Mouse (Mus musculus): ENCODE results near the gene Dab1. TPM values are rescaled to one million over a fixed set of nuclear protein-coding genes. Genes with fewer than 3 reads are reported as not detected.

Gene Dab1
- total and polyA plus RNA-seq, 2 experiments: 0.02 to 0.09 TPM

DNA sequence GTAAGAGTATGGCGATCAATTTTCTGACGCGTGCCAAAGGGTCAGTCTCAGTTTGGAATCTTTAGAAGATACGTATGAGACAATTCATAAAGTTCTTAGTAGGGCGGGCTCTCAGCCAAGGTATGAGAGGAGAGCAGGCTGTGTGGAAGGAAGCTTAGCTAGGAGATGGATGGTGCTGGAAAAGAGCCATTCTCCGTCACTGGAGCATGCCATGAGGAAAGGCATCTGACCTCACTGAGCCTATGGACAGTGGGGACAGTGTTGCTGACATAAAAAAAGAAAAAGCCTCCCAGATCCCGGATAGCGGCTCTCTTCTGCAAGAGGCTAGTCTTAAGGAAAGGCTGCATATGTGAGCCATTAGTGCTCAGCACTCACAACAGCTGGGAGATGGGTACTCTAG lies 579.5 kb downstream of the Dab1 start:
- WGBS: 91% methylated on average over 8 of the region's 8 CpGs

DNA sequence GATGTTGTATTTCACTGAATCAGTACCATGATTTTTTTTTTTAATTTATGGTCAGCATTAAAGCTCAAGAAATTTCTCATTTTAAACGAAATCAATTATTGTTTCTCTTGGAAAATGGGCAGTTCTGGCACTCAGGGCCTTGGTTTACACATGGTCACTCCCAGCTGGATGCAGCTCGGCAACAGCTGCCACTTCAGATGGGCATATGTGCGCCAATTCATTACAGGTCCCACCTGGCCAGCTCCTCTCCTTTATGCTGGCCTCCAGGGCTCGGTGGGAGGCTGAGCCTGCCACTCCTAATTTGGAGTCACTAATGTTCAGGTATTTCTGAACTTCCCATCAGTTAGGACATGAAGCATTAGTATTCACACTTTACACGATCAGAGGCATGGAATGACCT lies 582.5 kb downstream of the Dab1 start:
- Histone ChIP-seq H3K79me2 (ENCODE audit: control insufficient read depth, insufficient read depth, low read length) (no peaks in the 10 kb centered on the region), H3K27ac (replicated peaks; ENCODE audit: insufficient read depth, low read depth, low read length) (no peak overlapping the region), H3K9ac (ENCODE audit: low read depth, low read length) (no peak overlapping the region), H3K36me3 (ENCODE audit: control insufficient read depth, insufficient read depth, low read length) (no peaks in the 10 kb centered on the region), H3K4me3 (ENCODE audit: insufficient read depth, low read depth, low read length) (no peak overlapping the region), H3K27me3 (ENCODE audit: control insufficient read depth, insufficient read depth, low read length) (no peaks in the 10 kb centered on the region), H3K4me1 (ENCODE audit: control insufficient read depth, insufficient read depth, low read length) (no peaks in the 10 kb centered on the region)
- no peak for TF ChIP-seq CTCF (IDR thresholded peaks at IDR 0.05; ENCODE audit: low read depth, low read length)
- no peak for TF ChIP-seq POLR2A (IDR thresholded peaks at IDR 0.05; ENCODE audit: extremely low read depth, insufficient read depth, low read length)
- no peak for DNase-seq (ENCODE audit: extremely low read depth, low read depth, low spot score)
- 86% methylated on average over 5 of the region's 5 CpGs for WGBS

More for the DNA sequence above, 579.5 kb downstream of the Dab1 start:
- no peaks in the 10 kb centered on the region for H3K36me3 ChIP-seq (ENCODE audit: control insufficient read depth, insufficient read depth, low read length)
- H3K27me3 ChIP-seq (ENCODE audit: control insufficient read depth, insufficient read depth, low read length): no peaks in the 10 kb centered on the region
- DNase-seq (ENCODE audit: extremely low read depth, low read depth, low spot score): no peak
- no peak overlapping the region for H3K9ac ChIP-seq (ENCODE audit: low read depth, low read length)
- TF ChIP-seq CTCF (IDR thresholded peaks at IDR 0.05; ENCODE audit: low read depth, low read length) (no peak), POLR2A (IDR thresholded peaks at IDR 0.05; ENCODE audit: extremely low read depth, insufficient read depth, low read length) (no peak)
- H3K4me3 ChIP-seq (ENCODE audit: insufficient read depth, low read depth, low read length): no peak overlapping the region
- H3K4me1 ChIP-seq (ENCODE audit: control insufficient read depth, insufficient read depth, low read length): no peaks in the 10 kb centered on the region
- no peak overlapping the region for H3K27ac ChIP-seq (replicated peaks; ENCODE audit: insufficient read depth, low read depth, low read length)
- H3K79me2 ChIP-seq (ENCODE audit: control insufficient read depth, insufficient read depth, low read length): no peaks in the 10 kb centered on the region

DNA sequence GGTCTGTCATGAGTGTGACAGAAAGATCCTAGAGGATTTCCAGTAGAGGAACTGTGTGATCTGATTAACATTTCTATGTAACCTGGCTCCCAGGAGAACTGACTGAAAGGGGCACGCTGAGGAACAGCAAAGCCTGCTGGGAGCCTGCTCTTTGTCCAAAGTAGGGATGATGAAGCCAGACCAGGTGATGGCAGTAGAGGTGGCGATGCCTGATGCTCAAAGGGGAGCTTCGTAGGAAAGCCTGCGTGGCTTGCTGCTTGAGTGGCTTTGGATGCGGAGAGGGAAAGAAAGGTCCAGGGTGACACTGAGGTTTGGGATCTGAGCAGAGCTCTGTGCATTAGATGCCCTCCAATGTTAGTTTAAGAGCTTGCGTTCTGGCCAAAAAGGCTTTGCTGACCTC lies 584.9 kb downstream of the Dab1 start:
- Histone ChIP-seq H3K27ac (replicated peaks; ENCODE audit: insufficient read depth, low read depth, low read length) (no peak overlapping the region), H3K36me3 (ENCODE audit: control insufficient read depth, insufficient read depth, low read length) (no peaks in the 10 kb centered on the region), H3K4me3 (ENCODE audit: insufficient read depth, low read depth, low read length) (no peak overlapping the region), H3K27me3 (ENCODE audit: control insufficient read depth, insufficient read depth, low read length) (no peaks in the 10 kb centered on the region), H3K9ac (ENCODE audit: low read depth, low read length) (no peak overlapping the region), H3K79me2 (ENCODE audit: control insufficient read depth, insufficient read depth, low read length) (no peaks in the 10 kb centered on the region), H3K4me1 (ENCODE audit: control insufficient read depth, insufficient read depth, low read length) (no peaks in the 10 kb centered on the region)
- no peak for DNase-seq (ENCODE audit: extremely low read depth, low read depth, low spot score)
- 71% methylated on average over 6 of the region's 6 CpGs for whole genome bisulfite sequencing
- no peak for TF ChIP-seq CTCF (IDR thresholded peaks at IDR 0.05; ENCODE audit: low read depth, low read length)
- TF ChIP-seq POLR2A (IDR thresholded peaks at IDR 0.05; ENCODE audit: extremely low read depth, insufficient read depth, low read length): no peak

DNA sequence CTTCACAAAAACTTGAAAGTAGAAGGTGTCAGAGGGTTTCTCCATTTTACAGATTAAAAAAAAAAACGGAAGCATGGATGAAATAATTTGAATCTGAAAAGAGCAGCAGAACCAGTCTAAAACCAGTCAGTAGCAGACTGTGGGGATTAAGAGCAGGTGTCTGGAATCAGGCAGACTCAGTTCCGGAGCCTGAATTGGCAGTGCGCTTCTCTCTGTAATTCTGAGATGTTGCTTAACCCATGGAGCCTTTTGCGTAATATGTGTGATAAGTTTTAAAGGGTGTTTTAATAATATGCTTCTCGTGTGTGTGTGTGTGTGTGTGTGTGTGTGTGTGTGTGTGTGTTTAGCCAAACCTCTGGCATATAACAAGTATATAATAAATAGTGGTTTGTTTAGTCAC lies 587.5 kb downstream of the Dab1 start:
- no peak overlapping the region for H3K9ac ChIP-seq (ENCODE audit: low read depth, low read length)
- DNase-seq (ENCODE audit: extremely low read depth, low read depth, low spot score): peak; percentile 87
- H3K27me3 ChIP-seq (ENCODE audit: control insufficient read depth, insufficient read depth, low read length): no peaks in the 10 kb centered on the region
- no peak overlapping the region for H3K4me3 ChIP-seq (ENCODE audit: insufficient read depth, low read depth, low read length)
- no peaks in the 10 kb centered on the region for H3K79me2 ChIP-seq (ENCODE audit: control insufficient read depth, insufficient read depth, low read length)
- H3K27ac ChIP-seq (replicated peaks; ENCODE audit: insufficient read depth, low read depth, low read length): no peak overlapping the region
- H3K36me3 ChIP-seq (ENCODE audit: control insufficient read depth, insufficient read depth, low read length): no peaks in the 10 kb centered on the region
- TF ChIP-seq POLR2A (IDR thresholded peaks at IDR 0.05; ENCODE audit: extremely low read depth, insufficient read depth, low read length): no peak
- no peak for TF ChIP-seq CTCF (IDR thresholded peaks at IDR 0.05; ENCODE audit: low read depth, low read length)
- 38% methylated on average over 5 of the region's 5 CpGs for WGBS
- H3K4me1 ChIP-seq (ENCODE audit: control insufficient read depth, insufficient read depth, low read length): peaks cover 3% of the 10 kb centered on the region; the same call in 1 of the 2 replicates

DNA sequence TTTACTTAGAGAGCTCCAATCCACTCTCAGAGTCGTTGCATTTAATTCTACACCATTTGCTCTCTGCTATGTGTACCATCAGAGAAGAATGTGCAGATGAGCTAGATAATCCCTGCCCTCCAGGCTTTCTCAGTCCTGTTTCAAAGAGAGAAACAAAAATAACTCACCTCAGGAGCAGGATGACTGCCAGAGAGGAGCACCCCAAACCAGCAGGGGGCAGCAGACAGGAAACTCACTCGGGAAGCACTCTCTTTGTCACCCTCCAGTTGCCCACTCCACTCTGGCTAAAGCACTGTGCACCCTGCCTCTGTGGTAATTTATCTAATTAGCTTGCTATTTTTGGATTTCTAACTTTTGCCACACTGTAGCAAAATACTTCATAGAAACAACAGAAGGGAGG lies 589.9 kb downstream of the Dab1 start:
- no peaks in the 10 kb centered on the region for H3K36me3 ChIP-seq (ENCODE audit: control insufficient read depth, insufficient read depth, low read length)
- H3K27ac ChIP-seq (replicated peaks; ENCODE audit: insufficient read depth, low read depth, low read length): no peak overlapping the region
- H3K27me3 ChIP-seq (ENCODE audit: control insufficient read depth, insufficient read depth, low read length): no peaks in the 10 kb centered on the region
- TF ChIP-seq POLR2A (IDR thresholded peaks at IDR 0.05; ENCODE audit: extremely low read depth, insufficient read depth, low read length) (no peak), CTCF (IDR thresholded peaks at IDR 0.05; ENCODE audit: low read depth, low read length) (peak; percentile 71)
- H3K79me2 ChIP-seq (ENCODE audit: control insufficient read depth, insufficient read depth, low read length): no peaks in the 10 kb centered on the region
- H3K4me1 ChIP-seq (ENCODE audit: control insufficient read depth, insufficient read depth, low read length): peaks cover 9% of the 10 kb centered on the region
- H3K4me3 ChIP-seq (ENCODE audit: insufficient read depth, low read depth, low read length): no peak overlapping the region
- H3K9ac ChIP-seq (ENCODE audit: low read depth, low read length): no peak overlapping the region
- 71% methylated on average over 2 of the region's 2 CpGs for WGBS
- DNase-seq (ENCODE audit: extremely low read depth, low read depth, low spot score): peak; percentile 19

DNA sequence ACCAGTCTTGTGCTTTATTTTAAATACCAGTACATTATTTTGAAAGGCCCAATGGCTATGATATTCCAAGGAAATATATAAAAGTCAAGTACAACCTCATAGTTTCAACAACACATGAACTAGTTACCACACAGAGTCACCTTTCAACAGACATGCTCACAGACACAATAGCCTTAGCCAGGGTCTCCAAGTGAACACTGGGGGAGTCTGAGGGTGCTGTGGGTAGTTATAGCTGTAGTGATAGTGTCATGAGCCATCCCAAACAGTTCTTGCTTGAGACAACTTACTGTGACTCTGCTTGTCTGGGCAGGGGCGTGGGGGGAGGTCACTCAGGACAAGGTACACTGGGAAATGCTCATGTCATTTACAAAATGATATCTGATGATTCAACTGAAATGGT lies 591.6 kb downstream of the Dab1 start:
- WGBS: 75% methylated on average over 1 of the region's 1 CpGs
- TF ChIP-seq CTCF (IDR thresholded peaks at IDR 0.05; ENCODE audit: low read depth, low read length) (no peak), POLR2A (IDR thresholded peaks at IDR 0.05; ENCODE audit: extremely low read depth, insufficient read depth, low read length) (no peak)

More for the DNA sequence above, 591.6 kb downstream of the Dab1 start:
- no peak for DNase-seq (ENCODE audit: extremely low read depth, low read depth, low spot score)
- Histone ChIP-seq H3K79me2 (ENCODE audit: control insufficient read depth, insufficient read depth, low read length) (no peaks in the 10 kb centered on the region), H3K27ac (replicated peaks; ENCODE audit: insufficient read depth, low read depth, low read length) (no peak overlapping the region), H3K9ac (ENCODE audit: low read depth, low read length) (no peak overlapping the region), H3K36me3 (ENCODE audit: control insufficient read depth, insufficient read depth, low read length) (no peaks in the 10 kb centered on the region), H3K4me1 (ENCODE audit: control insufficient read depth, insufficient read depth, low read length) (peaks cover 9% of the 10 kb centered on the region), H3K4me3 (ENCODE audit: insufficient read depth, low read depth, low read length) (no peak overlapping the region), H3K27me3 (ENCODE audit: control insufficient read depth, insufficient read depth, low read length) (no peaks in the 10 kb centered on the region)
